Mouse (Mus musculus) heart, embryonic 11.5 days (tissue): Measurements from ENCODE around the gene Trex1. TPM values are rescaled to one million over a fixed set of nuclear protein-coding genes. Genes with fewer than 3 reads are reported as not detected.
A peak's percentile ranks its signal among the peaks of the same experiment; 100 is the strongest.

Experiments used
- ATAC-seq: fragments of 200-750 bp; cut with Nextera tagmentation; replicated peaks from 2 replicates; pipeline ENCODE4 v1.8.0; 2017; ENCODE audit warnings: moderate library complexity; ENCODE audit not compliant: insufficient number of reproducible peaks, low FRiP score, low TSS enrichment
- H3K27ac ChIP-seq: fragments of 300-500 bp; sonication (generic); 2 replicates; pipeline ENCODE4 v1.5.1; 2014; ENCODE audit warnings: mild to moderate bottlenecking, low read depth, low read length
- H3K27me3 ChIP-seq: fragments of 300-500 bp; sonication (generic); 2 replicates; pipeline ENCODE4 v1.6.1; 2014; ENCODE audit warnings: mild to moderate bottlenecking, low read length, mixed read lengths; ENCODE audit not compliant: control insufficient read depth, insufficient read depth
- H3K36me3 ChIP-seq: fragments of 300-500 bp; sonication (generic); 2 replicates; pipeline ENCODE4 v1.6.1; 2014; ENCODE audit warnings: mild to moderate bottlenecking, low read length, moderate library complexity, mixed read lengths; ENCODE audit not compliant: control insufficient read depth, insufficient read depth
- H3K4me1 ChIP-seq: fragments of 300-500 bp; sonication (generic); 2 replicates; pipeline ENCODE4 v1.6.1; 2014; ENCODE audit warnings: low read length; ENCODE audit not compliant: control insufficient read depth, insufficient read depth
- H3K4me2 ChIP-seq: fragments of 300-500 bp; sonication (generic); 2 replicates; pipeline ENCODE4 v1.6.1; 2014; ENCODE audit warnings: mild to moderate bottlenecking, moderate library complexity
- H3K4me3 ChIP-seq: fragments of 300-500 bp; sonication (generic); 2 replicates; pipeline ENCODE4 v1.5.1; 2014; ENCODE audit warnings: low read depth, low read length
- H3K9ac ChIP-seq: fragments of 300-500 bp; sonication (generic); 2 replicates; pipeline ENCODE4 v1.6.1; 2014; ENCODE audit warnings: mild to moderate bottlenecking, low read depth, low read length, moderate library complexity
- H3K9me3 ChIP-seq: fragments of 300-500 bp; sonication (generic); replicated peaks from 2 replicates; pipeline ENCODE4 v1.6.1; 2016; ENCODE audit warnings: low read length; ENCODE audit not compliant: control insufficient read depth
- WGBS: fragments of 180-500 bp; shearing (Covaris S2); extraction: QIAGEN DNeasy Blood & Tissue Kit; methylation state at CpG from one replicate; pipeline ENCODE4 v1.1.7; 2014; ENCODE audit not compliant: insufficient replicate concordance; 5-methylcytosine and 5-hydroxymethylcytosine counted together
- polyA plus RNA-seq: library from polyadenylated mRNA; unstranded; fragments of >200 nt; fragmentation: Nextera tagmentation; extraction: Ambion mirVana; gene quantifications from 2 replicates; pipeline ENCODE4 v1.2.1, GENCODE M21; 2014

Gene Trex1
- polyA plus RNA-seq, 1 experiment from 2014 or later = 5.7 TPM

DNA sequence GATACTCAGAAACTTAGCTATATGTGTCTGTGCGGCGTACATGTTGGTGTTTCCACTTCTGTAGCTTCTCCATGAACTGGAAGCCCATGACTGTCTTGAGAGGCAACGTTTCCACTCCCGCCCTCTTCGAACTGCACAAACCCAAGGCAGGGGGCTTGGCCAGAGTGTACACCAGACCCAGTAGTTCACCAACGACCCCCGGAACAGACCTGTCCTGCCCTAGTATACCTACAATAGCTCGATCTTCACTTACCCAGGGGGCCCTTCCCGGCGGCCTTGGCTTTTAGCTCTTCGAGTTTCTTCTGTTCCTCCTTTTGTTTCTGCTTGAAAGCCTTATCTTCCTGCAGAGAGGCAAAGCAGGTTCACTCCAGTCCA is 22.2 kb upstream of the Trex1 start:
- peak overlapping the region; percentile 81 for H3K9ac ChIP-seq
- H3K27me3 ChIP-seq = no peaks in the 10 kb centered on the region
- H3K36me3 ChIP-seq = no peaks in the 10 kb centered on the region
- peaks cover 10% of the 10 kb centered on the region for H3K4me1 ChIP-seq
- H3K9me3 ChIP-seq = no peaks in the 10 kb centered on the region
- 3% methylated on average over 11 of the region's 11 CpGs for WGBS
- H3K4me2 ChIP-seq = peak overlapping the region; percentile 82
- no peak for ATAC-seq
- H3K4me3 ChIP-seq = peak overlapping the region; percentile 77
- H3K27ac ChIP-seq = peak overlapping the region; percentile 50; the same call in 1 of the 2 replicates

DNA sequence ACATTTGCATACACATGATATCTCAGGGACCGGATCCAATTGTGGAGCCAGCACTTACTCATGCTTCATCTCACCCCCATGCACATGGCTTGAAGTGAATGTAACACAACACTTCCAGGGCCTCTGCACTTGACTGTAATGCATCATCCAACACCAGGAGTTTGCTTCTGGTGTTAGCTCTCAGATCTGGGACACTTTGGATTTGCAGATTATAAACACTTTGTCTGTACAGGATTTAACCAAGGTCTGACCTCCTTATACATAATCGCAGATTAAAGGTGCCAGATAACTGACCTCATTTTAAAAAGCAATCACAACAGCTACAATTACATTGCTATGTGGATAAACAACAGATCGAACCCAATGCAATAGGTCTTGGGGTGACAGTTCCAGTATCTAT is 21.0 kb upstream of the Trex1 start:
- H3K36me3 ChIP-seq = no peaks in the 10 kb centered on the region
- no peak overlapping the region for H3K27ac ChIP-seq
- H3K9ac ChIP-seq = no peak overlapping the region
- H3K4me3 ChIP-seq = no peak overlapping the region
- H3K4me1 ChIP-seq = peaks cover 10% of the 10 kb centered on the region
- ATAC-seq = no peak
- no peaks in the 10 kb centered on the region for H3K27me3 ChIP-seq
- WGBS = 90% methylated on average over 3 of the region's 3 CpGs
- no peaks in the 10 kb centered on the region for H3K9me3 ChIP-seq
- H3K4me2 ChIP-seq = no peak overlapping the region

DNA sequence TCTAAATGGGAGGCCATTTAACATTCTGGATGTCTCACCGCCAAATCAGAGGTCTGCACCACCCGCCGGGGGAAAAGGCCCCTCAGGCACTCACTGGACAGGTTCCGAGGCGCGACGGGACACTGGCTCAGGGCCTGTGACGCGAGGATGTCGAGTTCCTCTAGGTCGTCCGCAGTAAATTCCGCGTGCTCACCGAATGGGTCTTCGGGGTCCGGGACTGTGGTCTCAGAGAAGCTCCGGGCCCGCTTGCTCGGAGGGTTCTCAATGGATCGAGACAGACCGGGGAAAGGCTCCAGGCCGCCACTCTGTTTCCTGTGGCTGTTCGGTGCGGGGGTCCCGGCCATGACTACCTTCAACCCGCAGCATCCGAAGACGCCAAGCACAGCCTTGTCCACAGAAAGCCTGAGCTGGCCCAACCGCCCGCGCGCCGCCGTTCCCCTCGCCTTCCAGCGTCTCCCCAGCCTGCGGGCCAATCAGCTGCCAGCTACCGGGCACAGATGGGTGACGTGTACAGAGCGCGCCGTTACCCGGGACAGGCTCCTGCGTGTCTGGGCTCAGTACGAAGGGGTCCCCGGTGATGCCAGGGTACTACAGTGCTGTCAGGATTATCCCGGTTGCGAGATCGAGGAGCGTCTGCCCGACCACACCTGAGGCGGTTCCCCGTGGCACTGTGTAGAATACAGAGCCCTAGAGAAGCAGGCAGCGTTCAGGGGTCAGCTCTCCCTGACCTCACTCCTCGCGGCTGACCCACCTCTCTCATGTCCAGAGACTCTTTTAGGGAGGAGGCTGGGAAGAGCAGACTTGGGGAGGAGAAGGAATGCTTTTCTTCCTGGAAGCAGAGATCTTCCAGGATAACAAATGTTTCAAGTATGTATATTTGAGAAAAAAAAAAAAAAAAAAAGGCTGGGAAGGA is 14.4 kb upstream of the Trex1 start, which contains the start of gene Atrip:
Gene Atrip, minus strand, starts transcription at position 464 of the 913 bp plus-strand sequence.
- H3K27me3 ChIP-seq = no peaks in the 10 kb centered on the region
- peak within 1 kb of the TSS; percentile 94 for H3K4me2 ChIP-seq
- H3K4me1 ChIP-seq = peaks cover 14% of the 10 kb centered on the region
- WGBS = under 1% methylated on average over 57 of the region's 57 CpGs
- peaks cover 14% of the 10 kb centered on the region; the same call in 1 of the 2 replicates for H3K36me3 ChIP-seq
- 0 out of 2 replicates have a peak within 1 kb of the TSS, but pooled peaks have one; percentile 68 for H3K27ac ChIP-seq
- peak within 1 kb of the TSS; percentile 63 for H3K4me3 ChIP-seq
- ATAC-seq = peak; percentile 96
- H3K9ac ChIP-seq = peak within 1 kb of the TSS; percentile 78
- no peaks in the 10 kb centered on the region for H3K9me3 ChIP-seq

DNA sequence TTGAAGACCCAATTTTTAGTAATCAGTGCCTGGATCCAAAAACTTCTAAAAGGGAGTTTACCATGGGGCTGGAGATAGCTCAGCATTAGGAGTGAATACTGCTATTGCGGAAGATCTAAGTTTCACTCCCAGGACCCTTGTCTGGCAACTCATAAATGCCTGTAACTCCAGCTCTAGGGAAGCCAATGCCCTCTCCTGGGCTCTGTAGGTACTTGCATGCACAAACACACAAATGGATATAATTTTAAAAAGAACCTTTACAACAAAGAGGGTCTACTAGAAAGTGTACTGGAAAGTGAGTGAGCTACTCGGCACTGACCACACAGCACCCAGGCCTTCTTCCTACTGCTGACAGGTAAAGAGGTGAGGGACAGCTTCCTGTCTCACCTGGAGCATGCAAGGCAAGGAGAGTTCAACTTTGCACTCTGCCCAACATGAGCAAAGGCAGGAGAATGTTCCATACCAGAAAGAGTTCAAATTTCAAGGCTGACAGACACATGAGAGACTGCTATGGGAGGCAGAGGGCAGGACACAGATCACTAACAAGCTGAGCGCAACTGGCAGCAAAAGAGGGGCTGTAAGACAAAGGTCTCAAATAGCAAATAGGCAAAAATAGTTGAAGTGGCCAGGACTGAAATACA is 8.7 kb upstream of the Trex1 start:
- Histone ChIP-seq H3K4me2 (no peak overlapping the region), H3K9ac (no peak overlapping the region), H3K9me3 (no peaks in the 10 kb centered on the region), H3K4me1 (peaks cover 6% of the 10 kb centered on the region), H3K27ac (no peak overlapping the region), H3K27me3 (no peaks in the 10 kb centered on the region), H3K4me3 (no peak overlapping the region), H3K36me3 (peaks cover 46% of the 10 kb centered on the region)
- 91% methylated on average over 3 of the region's 3 CpGs for WGBS
- no peak for ATAC-seq

DNA sequence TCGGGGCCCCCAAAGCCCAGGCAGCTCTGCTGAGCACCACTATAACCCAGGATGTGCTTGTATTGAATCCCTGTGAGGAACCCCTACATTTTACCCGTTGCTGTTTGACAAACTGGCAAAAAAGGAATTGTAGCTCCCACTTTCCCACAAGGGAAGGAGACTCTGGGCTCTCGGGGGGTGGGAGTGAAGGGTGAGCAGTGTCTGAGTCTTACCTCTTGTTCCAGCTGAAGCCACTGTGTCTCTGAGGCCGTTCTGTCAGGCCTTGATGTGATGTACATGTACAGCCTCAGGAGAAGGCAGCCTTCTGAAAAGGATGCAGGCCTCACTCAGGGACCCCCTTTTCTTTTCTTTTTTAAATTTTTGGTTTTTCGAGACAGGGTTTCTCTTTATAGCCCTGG is 1.4 kb upstream of the Trex1 start:
- H3K27ac ChIP-seq = no peak overlapping the region
- H3K9me3 ChIP-seq = no peaks in the 10 kb centered on the region
- peaks cover 31% of the 10 kb centered on the region for H3K36me3 ChIP-seq
- H3K9ac ChIP-seq = no peak overlapping the region
- H3K4me3 ChIP-seq = no peak overlapping the region
- H3K4me1 ChIP-seq = peaks cover 14% of the 10 kb centered on the region
- no peak for ATAC-seq
- WGBS = 80% methylated on average over 5 of the region's 5 CpGs
- no peaks in the 10 kb centered on the region for H3K27me3 ChIP-seq
- no peak overlapping the region for H3K4me2 ChIP-seq

DNA sequence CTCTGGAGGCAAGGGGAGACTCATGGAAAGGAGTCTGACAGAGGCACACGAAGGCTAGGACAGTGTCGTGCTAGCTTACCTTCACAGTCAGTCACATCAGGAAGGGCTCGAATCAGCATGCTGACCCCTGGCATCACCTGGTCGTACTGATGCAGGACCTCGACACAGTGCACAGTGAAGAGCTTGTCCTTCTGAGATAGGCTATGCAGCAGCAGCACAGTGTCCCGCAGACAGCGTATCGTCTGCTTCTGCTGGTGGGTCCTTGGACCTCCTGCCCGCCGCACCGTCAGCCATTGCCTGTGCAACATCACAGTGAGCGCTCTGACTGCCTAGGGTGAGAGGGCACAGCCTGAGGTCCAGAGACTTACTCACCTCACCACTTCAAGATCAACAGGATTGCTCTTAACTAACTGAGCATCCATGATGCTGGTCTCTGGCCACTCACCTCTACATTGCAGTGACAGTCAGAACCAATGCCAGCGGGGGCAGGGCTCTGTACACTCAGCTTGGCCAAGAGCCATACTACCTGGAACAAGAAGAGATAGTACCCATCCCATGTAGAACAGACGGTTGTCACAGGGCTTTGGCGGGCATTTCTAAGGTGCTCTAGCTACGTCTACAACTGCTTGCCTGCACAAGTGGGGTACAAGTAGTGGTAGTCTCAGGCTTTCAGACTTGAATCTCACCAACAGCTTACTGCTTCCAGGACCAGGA is 807 bp upstream of the Trex1 start:
- no peak overlapping the region for H3K9ac ChIP-seq

DNA sequence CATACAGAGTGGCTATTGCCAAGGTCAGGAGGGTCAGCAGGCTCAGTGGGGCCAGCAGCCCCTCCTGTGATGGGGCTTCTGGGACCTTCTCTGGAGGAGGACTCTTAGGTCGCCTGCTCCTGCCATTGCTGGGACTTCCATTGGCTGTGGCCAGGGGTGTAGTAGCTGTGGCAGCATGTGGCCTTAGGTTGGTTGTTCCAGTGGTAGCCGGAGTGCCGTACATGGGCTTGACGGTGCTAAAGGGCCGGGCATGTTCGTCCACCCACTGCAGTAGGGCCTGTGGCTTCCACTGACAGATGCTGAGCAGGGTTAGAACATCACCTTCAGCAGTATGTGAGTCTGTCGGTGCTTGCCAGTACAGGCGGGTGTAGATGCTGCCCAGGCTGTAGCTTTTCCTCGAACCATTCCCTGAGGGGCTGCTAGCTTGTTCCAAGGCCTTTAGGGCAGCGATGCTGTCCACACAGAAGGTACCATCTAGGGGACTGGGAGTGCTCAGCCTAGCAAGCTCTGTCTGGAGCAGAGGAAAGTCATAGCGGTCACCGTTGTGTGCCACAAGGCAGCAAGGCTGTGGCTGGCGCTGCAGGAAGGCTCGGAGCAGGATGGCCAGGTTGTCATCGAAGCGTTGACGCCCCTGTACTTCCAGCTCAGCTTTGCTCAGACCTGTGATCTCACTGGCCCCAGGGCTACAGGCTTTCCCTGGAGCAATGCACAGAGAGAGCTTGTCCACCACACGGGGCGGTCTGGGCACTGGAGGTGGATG is 1.3 kb downstream of the Trex1 start:
- ATAC-seq = no peak
- Histone ChIP-seq H3K27me3 (no peaks in the 10 kb centered on the region), H3K36me3 (peaks cover 18% of the 10 kb centered on the region), H3K4me2 (peak overlapping the region; percentile 67), H3K4me1 (peaks cover 21% of the 10 kb centered on the region), H3K9ac (peak overlapping the region; percentile 53), H3K4me3 (no peak overlapping the region), H3K9me3 (no peaks in the 10 kb centered on the region), H3K27ac (peak overlapping the region; percentile 81; the same call in 1 of the 2 replicates)
- WGBS = 91% methylated on average over 19 of the region's 19 CpGs

More for the DNA sequence above, 807 bp upstream of the Trex1 start:
- Histone ChIP-seq H3K4me3 (no peak overlapping the region), H3K9me3 (no peaks in the 10 kb centered on the region), H3K4me2 (no peak overlapping the region), H3K27me3 (no peaks in the 10 kb centered on the region), H3K36me3 (peaks cover 30% of the 10 kb centered on the region), H3K27ac (peak overlapping the region; percentile 81; the same call in 1 of the 2 replicates), H3K4me1 (peaks cover 15% of the 10 kb centered on the region)
- ATAC-seq = no peak
- 91% methylated on average over 16 of the region's 16 CpGs for WGBS

DNA sequence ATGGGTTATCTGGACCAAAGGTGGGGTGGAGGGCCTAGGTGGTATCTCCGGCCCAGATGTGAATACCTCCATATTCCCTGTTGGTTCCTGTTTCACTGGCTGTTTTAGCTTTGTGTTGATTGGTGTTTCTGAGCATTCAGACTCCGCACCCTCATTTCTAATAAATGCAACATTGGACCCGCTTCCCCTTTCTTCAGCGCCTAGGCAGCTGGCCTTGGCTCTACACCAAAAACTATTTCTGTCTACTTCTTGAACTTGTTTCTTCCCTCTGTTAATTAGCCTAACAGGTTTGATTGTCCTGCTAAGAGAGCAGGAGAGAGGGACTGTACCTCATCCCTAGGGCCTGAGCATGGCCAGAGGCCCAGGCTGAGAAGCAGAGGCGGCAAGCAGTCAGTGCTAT is 2.0 kb downstream of the Trex1 start:
- WGBS = 86% methylated on average over 5 of the region's 5 CpGs
- Histone ChIP-seq H3K4me2 (no peak overlapping the region), H3K27me3 (no peaks in the 10 kb centered on the region), H3K36me3 (peaks cover 18% of the 10 kb centered on the region), H3K4me1 (peaks cover 21% of the 10 kb centered on the region), H3K9me3 (no peaks in the 10 kb centered on the region), H3K27ac (no peak overlapping the region), H3K4me3 (no peak overlapping the region), H3K9ac (no peak overlapping the region)
- no peak for ATAC-seq
